Mouse (Mus musculus) kidney, postnatal 0 days (tissue): ENCODE measurements around the gene Ovca2. TPM values are rescaled to one million over a fixed set of nuclear protein-coding genes. Genes with fewer than 3 reads are reported as not detected.

Experiments used
- ATAC-seq: fragments of 200-750 bp; cut with Nextera tagmentation; replicated peaks from 2 replicates; pipeline ENCODE4 v1.8.0; 2017; ENCODE audit warnings: low read depth, moderate number of reproducible peaks, moderate TSS enrichment, moderate library complexity; ENCODE audit not compliant: low FRiP score
- DNase-seq: peaks from one replicate; pipeline ENCODE4 v3.0.0-alpha.2; 2016; ENCODE audit warnings: low spot score
- H3K27ac ChIP-seq: fragments of 300-500 bp; sonication (generic); 2 replicates; pipeline ENCODE4 v1.5.1; 2014; ENCODE audit warnings: mild to moderate bottlenecking
- H3K27me3 ChIP-seq: fragments of 300-500 bp; sonication (generic); 2 replicates; pipeline ENCODE4 v1.6.1; 2014; ENCODE audit warnings: low read length, mixed read lengths; ENCODE audit not compliant: insufficient read depth
- H3K36me3 ChIP-seq: fragments of 300-500 bp; sonication (generic); 2 replicates; pipeline ENCODE4 v1.6.1; 2014; ENCODE audit warnings: low read length, mixed read lengths; ENCODE audit not compliant: insufficient read depth
- H3K4me1 ChIP-seq: fragments of 300-500 bp; sonication (generic); replicated peaks from 2 replicates; pipeline ENCODE4 v1.6.1; 2014; ENCODE audit warnings: antibody characterized with exemption, low read length, mixed read lengths; ENCODE audit not compliant: insufficient read depth
- H3K4me2 ChIP-seq: fragments of 300-500 bp; sonication (generic); 2 replicates; pipeline ENCODE4 v1.6.1; 2014; ENCODE audit warnings: mild to moderate bottlenecking, low read length, moderate library complexity, mixed read lengths
- H3K4me3 ChIP-seq: fragments of 300-500 bp; sonication (generic); replicated peaks from 2 replicates; pipeline ENCODE4 v1.5.1; 2014; ENCODE audit warnings: low read depth, low read length
- H3K9ac ChIP-seq: fragments of 300-500 bp; sonication (generic); 2 replicates; pipeline ENCODE4 v1.6.1; 2014; ENCODE audit warnings: low read depth, low read length
- H3K9me3 ChIP-seq: fragments of 300-500 bp; sonication (generic); replicated peaks from 2 replicates; pipeline ENCODE4 v1.6.1; 2016; ENCODE audit warnings: low read length, inconsistent platforms, mixed read lengths
- CTCF ChIP-seq: IDR thresholded peaks from 2 replicates; pipeline ENCODE4 v1.5.1; 2016; ENCODE audit warnings: antibody characterized with exemption, low read depth, mild to moderate bottlenecking, moderate library complexity
- WGBS: fragments of 180-500 bp; shearing (Covaris S2); extraction: QIAGEN DNeasy Blood & Tissue Kit; methylation state at CpG from one replicate; pipeline ENCODE4 v1.1.7; 2014; 5-methylcytosine and 5-hydroxymethylcytosine counted together
- polyA plus RNA-seq: library from polyadenylated mRNA; unstranded; fragments of >200 nt; fragmentation: Nextera tagmentation; extraction: Ambion mirVana; gene quantifications from 2 replicates; pipeline ENCODE4 v1.2.1, GENCODE M21; 2015

Gene Ovca2
- polyA plus RNA-seq, 1 experiment from 2014 or later, result 26.6 TPM

GRCm38 (mm10) chr11:75158432-75158831 lies 20.2 kb downstream of the Ovca2 start:
- no peak for TF ChIP-seq CTCF
- H3K27ac ChIP-seq, result peak overlapping the region; percentile 71
- 81% methylated on average over 14 of the region's 14 CpGs for WGBS
- H3K4me3 ChIP-seq, result no peak overlapping the region
- peaks cover 14% of the 10 kb centered on the region; the same call in 1 of the 2 replicates for H3K4me1 ChIP-seq
- no peak overlapping the region for H3K9ac ChIP-seq
- H3K9me3 ChIP-seq, result no peaks in the 10 kb centered on the region
- no peak for DNase-seq
- H3K36me3 ChIP-seq, result peaks cover 14% of the 10 kb centered on the region; the same call in 1 of the 2 replicates
- H3K4me2 ChIP-seq, result no peak overlapping the region
- peak; percentile 38; the same call in 1 of the 2 replicates for ATAC-seq
- H3K27me3 ChIP-seq, result no peaks in the 10 kb centered on the region

DNA sequence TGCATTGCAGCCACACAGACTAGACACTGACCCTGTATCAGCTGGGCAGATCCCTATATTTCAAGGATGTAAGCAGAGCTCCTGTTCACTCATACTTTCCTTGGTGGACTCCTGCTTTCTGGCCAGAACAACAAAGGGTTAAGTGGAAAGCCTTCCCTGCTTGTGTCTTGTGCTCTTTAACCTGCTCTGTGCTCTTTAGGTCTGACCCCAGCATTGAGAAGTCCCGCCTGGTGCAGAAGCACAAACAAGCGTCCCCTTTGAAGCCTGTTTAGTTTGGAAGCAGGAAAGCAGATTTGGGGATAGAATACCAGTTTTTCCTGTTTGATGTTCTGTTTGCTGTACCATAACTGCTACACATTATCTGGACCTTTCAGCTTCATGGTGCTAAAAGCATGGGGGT lies 20.7 kb downstream of the Ovca2 start:
- Histone ChIP-seq H3K27ac (peak overlapping the region; percentile 71), H3K9ac (no peak overlapping the region), H3K4me2 (no peak overlapping the region), H3K9me3 (no peaks in the 10 kb centered on the region), H3K27me3 (no peaks in the 10 kb centered on the region), H3K36me3 (peaks cover 8% of the 10 kb centered on the region; the same call in 1 of the 2 replicates), H3K4me1 (peaks cover 17% of the 10 kb centered on the region; the same call in 1 of the 2 replicates), H3K4me3 (no peak overlapping the region)
- peak; percentile 7; the same call in 1 of the 2 replicates for ATAC-seq
- TF ChIP-seq CTCF, result no peak
- WGBS, result 35% methylated on average over 2 of the region's 2 CpGs
- DNase-seq, result no peak

GRCm38 (mm10) chr11:75157037-75157436 lies 21.6 kb downstream of the Ovca2 start:
- H3K36me3 ChIP-seq, result 0 out of 2 replicates have a peak, but pooled peaks cover 3% of the 10 kb centered on the region
- no peak for DNase-seq
- peak overlapping the region; percentile 71 for H3K27ac ChIP-seq
- TF ChIP-seq CTCF, result no peak
- WGBS, result 43% methylated on average over 4 of the region's 4 CpGs
- H3K4me1 ChIP-seq, result peaks cover 15% of the 10 kb centered on the region; the same call in 1 of the 2 replicates
- no peak for ATAC-seq
- no peaks in the 10 kb centered on the region for H3K27me3 ChIP-seq
- H3K9ac ChIP-seq, result no peak overlapping the region
- H3K4me3 ChIP-seq, result no peak overlapping the region
- H3K9me3 ChIP-seq, result no peaks in the 10 kb centered on the region
- H3K4me2 ChIP-seq, result no peak overlapping the region

GRCm38 (mm10) chr11:75156416-75156815 lies 22.2 kb downstream of the Ovca2 start:
- peaks cover 13% of the 10 kb centered on the region; the same call in 1 of the 2 replicates for H3K4me1 ChIP-seq
- DNase-seq, result no peak
- 60% methylated on average over 5 of the region's 5 CpGs for WGBS
- H3K9me3 ChIP-seq, result no peaks in the 10 kb centered on the region
- no peak overlapping the region for H3K9ac ChIP-seq
- H3K4me2 ChIP-seq, result no peak overlapping the region
- no peaks in the 10 kb centered on the region for H3K27me3 ChIP-seq
- H3K27ac ChIP-seq, result peak overlapping the region; percentile 71
- ATAC-seq, result no peak
- TF ChIP-seq CTCF, result no peak
- no peak overlapping the region for H3K4me3 ChIP-seq
- 0 out of 2 replicates have a peak, but pooled peaks cover 3% of the 10 kb centered on the region for H3K36me3 ChIP-seq

DNA sequence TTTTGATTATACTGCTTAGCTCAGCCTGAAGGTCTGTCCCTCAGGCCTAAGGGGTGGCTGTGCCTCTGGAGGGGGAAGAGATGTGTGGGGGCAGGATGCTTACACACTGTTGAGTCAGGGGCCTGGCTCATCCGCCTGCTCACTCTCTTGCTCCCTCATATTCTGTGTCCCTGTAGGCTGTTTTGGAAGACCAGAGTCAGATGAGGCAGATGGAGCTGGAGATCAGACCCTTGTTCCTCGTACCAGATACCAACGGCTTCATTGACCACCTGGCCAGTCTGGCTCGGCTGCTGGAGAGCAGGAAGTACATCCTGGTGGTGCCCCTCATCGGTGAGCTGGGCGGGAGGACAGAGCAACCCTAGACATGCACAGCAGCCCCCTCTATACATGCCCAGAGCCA lies 22.6 kb downstream of the Ovca2 start:
- Histone ChIP-seq H3K9ac (no peak overlapping the region), H3K36me3 (0 out of 2 replicates have a peak, but pooled peaks cover 4% of the 10 kb centered on the region), H3K4me1 (peaks cover 13% of the 10 kb centered on the region; the same call in 1 of the 2 replicates), H3K4me3 (no peak overlapping the region), H3K9me3 (no peaks in the 10 kb centered on the region), H3K27me3 (no peaks in the 10 kb centered on the region), H3K4me2 (no peak overlapping the region), H3K27ac (peak overlapping the region; percentile 54)
- ATAC-seq, result no peak
- DNase-seq, result no peak
- TF ChIP-seq CTCF, result no peak
- WGBS, result 52% methylated on average over 6 of the region's 6 CpGs

GRCm38 (mm10) chr11:75154053-75154585 lies 24.5 kb downstream of the Ovca2 start:
- peak; percentile 45; the same call in 1 of the 2 replicates for TF ChIP-seq CTCF
- 67% methylated on average over 6 of the region's 6 CpGs for WGBS
- ATAC-seq, result no peak
- Histone ChIP-seq H3K27ac (no peak overlapping the region), H3K4me3 (no peak overlapping the region), H3K4me2 (no peak overlapping the region), H3K4me1 (peaks cover 13% of the 10 kb centered on the region; the same call in 1 of the 2 replicates), H3K36me3 (peaks cover 10% of the 10 kb centered on the region; the same call in 1 of the 2 replicates), H3K9me3 (no peaks in the 10 kb centered on the region), H3K9ac (no peak overlapping the region), H3K27me3 (no peaks in the 10 kb centered on the region)
- DNase-seq, result no peak
